In genomic region chr19:14536676-14537075, GRCm38 (mm10) we compare ENCODE assay signal across 27 mouse cellular contexts.
"Had no signal": no experiment of that assay in that cellular context is flagged by ENCODE, and none has a peak within 500 bp of the region (broad histone marks: within the 10 kb centered on the region; RNA-seq: fewer than 3 reads in every experiment).

No protein-coding gene starts in this region.

- DNase-seq: cerebellum, adult 9-10 months; cerebellum, adult 9-11 months; cerebellum, postnatal 10 days; cerebellum, postnatal 14 days; cerebellum, postnatal 25 days; cerebellum, postnatal 36 days; embryo, embryonic 11 days; forebrain, postnatal 0 days; gastrocnemius, adult 2 months; gastrocnemius, postnatal 10 days; gastrocnemius, postnatal 14 days; gastrocnemius, postnatal 25 days; gastrocnemius, postnatal 36 days; heart, adult 11 months; heart, adult 18-20 months; heart, adult 2 months had no signal

- ATAC-seq: forebrain, embryonic 13.5 days; forebrain, embryonic 14.5 days; forebrain, embryonic 15.5 days; forebrain, embryonic 16.5 days; forebrain, postnatal 0 days had no signal

- H3K27me3 ChIP-seq: embryonic facial prominence, embryonic 12.5 days; embryonic facial prominence, embryonic 13.5 days; embryonic facial prominence, embryonic 15.5 days; forebrain, embryonic 12.5 days; forebrain, embryonic 13.5 days; forebrain, embryonic 15.5 days had no signal

- H3K9me3 ChIP-seq: embryonic facial prominence, embryonic 10.5 days; embryonic facial prominence, embryonic 12.5 days; embryonic facial prominence, embryonic 13.5 days; embryonic facial prominence, embryonic 15.5 days; forebrain, embryonic 10.5 days; forebrain, embryonic 12.5 days; forebrain, embryonic 13.5 days; forebrain, embryonic 15.5 days had no signal

- H3K36me3 ChIP-seq: embryonic facial prominence, embryonic 12.5 days; embryonic facial prominence, embryonic 15.5 days; forebrain, embryonic 12.5 days; forebrain, embryonic 15.5 days had no signal

- H3K4me2 ChIP-seq: embryonic facial prominence, embryonic 12.5 days; embryonic facial prominence, embryonic 13.5 days; embryonic facial prominence, embryonic 15.5 days; forebrain, embryonic 12.5 days; forebrain, embryonic 13.5 days; forebrain, embryonic 15.5 days had no signal

- H3K27ac ChIP-seq: embryonic facial prominence, embryonic 10.5 days; embryonic facial prominence, embryonic 12.5 days; embryonic facial prominence, embryonic 13.5 days; embryonic facial prominence, embryonic 15.5 days; forebrain, embryonic 10.5 days; forebrain, embryonic 12.5 days; forebrain, embryonic 13.5 days; forebrain, embryonic 15.5 days; gastrocnemius, adult 2 months; heart, adult 2 months had no signal

- H3K9ac ChIP-seq: embryonic facial prominence, embryonic 12.5 days; embryonic facial prominence, embryonic 13.5 days; embryonic facial prominence, embryonic 15.5 days; forebrain, embryonic 12.5 days; forebrain, embryonic 13.5 days; forebrain, embryonic 15.5 days; forebrain, postnatal 0 days had no signal

- H3K4me1 ChIP-seq: embryonic facial prominence, embryonic 10.5 days; embryonic facial prominence, embryonic 12.5 days; embryonic facial prominence, embryonic 13.5 days; embryonic facial prominence, embryonic 15.5 days; forebrain, embryonic 12.5 days had no signal

- H3K4me3 ChIP-seq: embryonic facial prominence, embryonic 10.5 days; embryonic facial prominence, embryonic 12.5 days; embryonic facial prominence, embryonic 13.5 days; embryonic facial prominence, embryonic 15.5 days; erythroblast, embryonic 14.5 days; forebrain, embryonic 10.5 days; forebrain, embryonic 12.5 days; forebrain, embryonic 13.5 days; forebrain, embryonic 15.5 days; gastrocnemius, adult 2 months; heart, adult 2 months had no signal
